Mouse (Mus musculus) heart, adult 9 months (tissue): ENCODE data around the gene Ndufa6.

Source experiments
- DNase-seq, 2 experiments: peaks; one replicate each; pipeline ENCODE4 v3.0.0; 2022; ENCODE audit warnings: low spot score in 2 of 2

Ndufa6 gene

GRCm38 (mm10) chr15:82341675-82342542, 12.2 kb downstream of the Ndufa6 start:
- no peak for DNase-seq

- peak; percentile 64 to 71 for DNase-seq
These were observed 13.1 kb downstream of the Ndufa6 start for GRCm38 (mm10) chr15:82341036-82341501.

GRCm38 (mm10) chr15:82340414-82341035, 13.6 kb downstream of the Ndufa6 start:
- DNase-seq = no peak

GRCm38 (mm10) chr15:82339634-82340254, 14.4 kb downstream of the Ndufa6 start:
- no peak for DNase-seq

- DNase-seq = no peak
These were observed 15.0 kb downstream of the Ndufa6 start for GRCm38 (mm10) chr15:82339150-82339549.

- peak; percentile 98 for DNase-seq
These were observed 15.5 kb downstream of the Ndufa6 start, which contains the start of the genes Naga, Pheta2 and Smdt1 for GRCm38 (mm10) chr15:82338593-82339112. TSS of gene Naga (minus strand) at chr15:82338925. TSS of gene Pheta2 (plus strand) at chr15:82338942. TSS of gene Smdt1 (plus strand) at chr15:82338959.

GRCm38 (mm10) chr15:82337875-82338274, 16.2 kb downstream of the Ndufa6 start:
- DNase-seq = no peak

GRCm38 (mm10) chr15:82336629-82337028, 17.5 kb downstream of the Ndufa6 start:
- no peak for DNase-seq

GRCm38 (mm10) chr15:82335194-82335593, 18.9 kb downstream of the Ndufa6 start:
- no peak for DNase-seq

GRCm38 (mm10) chr15:82325382-82325781, 28.7 kb downstream of the Ndufa6 start:
- no peak for DNase-seq

GRCm38 (mm10) chr15:82322195-82322594, 31.9 kb downstream of the Ndufa6 start:
- DNase-seq = no peak

GRCm38 (mm10) chr15:82319613-82320012, 34.5 kb downstream of the Ndufa6 start:
- DNase-seq = no peak

- no peak for DNase-seq
These were observed 36.3 kb downstream of the Ndufa6 start for GRCm38 (mm10) chr15:82317839-82318238.

- DNase-seq = no peak
These were observed 45.7 kb downstream of the Ndufa6 start for GRCm38 (mm10) chr15:82308416-82308815.

GRCm38 (mm10) chr15:82307107-82307506, 47.0 kb downstream of the Ndufa6 start:
- DNase-seq = no peak
